ENCODE assay signal across 13 mouse cellular contexts in genomic region chr9:110159036-110159435, GRCm38 (mm10). TPM values are rescaled to one million over a fixed set of nuclear protein-coding genes. Genes with fewer than 3 reads are reported as not detected.
DNase-seq lines count a peak whose midpoint lies in the region; ATAC-seq lines count a peak whose summit lies in the region.
"Had no signal": no experiment of that assay in that cellular context is flagged by ENCODE, and none has a peak within 500 bp of the region (broad histone marks: within the 10 kb centered on the region; RNA-seq: fewer than 3 reads in every experiment).

No protein-coding gene starts in this region.

- intact Hi-C loops in left cerebral cortex, postnatal 14 days (cut with DNase I): no loop called here

- ATAC-seq in granulocyte monocyte progenitor cell, adult 5-6 weeks (replicated peaks; ENCODE audit: poor library complexity, severe bottlenecking): no peak
- ATAC-seq: activated CD4-positive, CD25-positive, alpha-beta regulatory T cell, adult 4 months; forebrain, embryonic 14.5 days; lung, postnatal 0 days; midbrain, embryonic 13.5 days had no signal

- peak; percentile 81 for DNase-seq in heart, adult 11 months
- DNase-seq in heart, adult 9 months (ENCODE audit: low spot score in 2 of 2): no peak
- peak; percentile 10 to 27 for DNase-seq in left cerebral cortex, postnatal 14 days (ENCODE audit: low spot score in 2 of 2)
- no peak for DNase-seq in left cerebral cortex, adult 8-10 months (ENCODE audit: low spot score in 2 of 2)
- peak; percentile 53 for DNase-seq in adipocyte (ENCODE audit: low spot score)
- peak; percentile 62 for DNase-seq in adrenal gland, postnatal 25 days
- DNase-seq: cerebellum, adult 11-12 months; thymus, postnatal 4 days had no signal

RNA-seq across cellular contexts. Expression of gene Dhx30, which starts 41.4 kb away (rescaled TPM):
- 100 to 1,000 TPM; 153 to 158 TPM for total RNA-seq in left cerebral cortex, postnatal 14 days (2021)
- total RNA-seq in left cerebral cortex, adult 8-10 months (2022): 100 to 1,000 TPM; 158 to 171 (median 165) TPM
- total RNA-seq in adrenal gland, postnatal 25 days (2021): 96.3 and 116 TPM in 2 replicates
- 137 and 141 TPM in 2 replicates for total RNA-seq in granulocyte monocyte progenitor cell, adult 5-6 weeks (2014; fragmentation: Nextera tagmentation)
- total RNA-seq in granulocyte monocyte progenitor cell, adult 5-6 weeks (2017): 42.6 and 65.7 TPM in 2 replicates

RNA-seq across cellular contexts. Expression of gene Smarcc1, which starts 41.5 kb away (rescaled TPM):
- 10 to 100 TPM; 67.8 to 68.7 TPM for total RNA-seq in left cerebral cortex, postnatal 14 days (2021)
- 10 to 100 TPM; 65.3 to 82.2 (median 72.2) TPM for total RNA-seq in left cerebral cortex, adult 8-10 months (2022)
- total RNA-seq in adrenal gland, postnatal 25 days (2021): 62.0 and 67.1 TPM in 2 replicates
- 103 and 108 TPM in 2 replicates for total RNA-seq in granulocyte monocyte progenitor cell, adult 5-6 weeks (2014; fragmentation: Nextera tagmentation)
- 59.9 and 70.0 TPM in 2 replicates for total RNA-seq in granulocyte monocyte progenitor cell, adult 5-6 weeks (2017)

Comparison
In these comparisons a context has a peak if more than half of its experiments do, and no peak if none do; other contexts are left out.
1. DNase-seq: peak in heart, adult 11 months (single experiment), left cerebral cortex, postnatal 14 days (2 of 2), adipocyte (single experiment) and adrenal gland, postnatal 25 days (single experiment); none in heart, adult 9 months (0 of 2) and left cerebral cortex, adult 8-10 months (0 of 2).